Mouse (Mus musculus) E14TG2a.4 (cell line): ENCODE measurements around the gene Gm3285.

Experiments
- H3K27me3 ChIP-seq: 2 replicates; pipeline ENCODE4 v1.6.1; 2014; ENCODE audit warnings: low read length, control low read depth; ENCODE audit not compliant: insufficient read depth
- H3K36me3 ChIP-seq: 2 replicates; pipeline ENCODE4 v1.6.1; 2014; ENCODE audit warnings: low read length, control low read depth; ENCODE audit not compliant: insufficient read depth
- H3K4me1 ChIP-seq: replicated peaks from 2 replicates; pipeline ENCODE4 v1.6.1; 2014; ENCODE audit warnings: low read depth, low read length, control low read depth
- H3K4me3 ChIP-seq: replicated peaks from 2 replicates; pipeline ENCODE4 v1.5.1; 2014; ENCODE audit warnings: mild to moderate bottlenecking, low read length
- H3K9me3 ChIP-seq: 2 replicates; pipeline ENCODE4 v1.6.1; 2014; ENCODE audit warnings: low read length, control low read depth
- CTCF ChIP-seq: conservative IDR thresholded peaks from 2 replicates; pipeline ENCODE4 v1.5.1; 2014; ENCODE audit warnings: low read length
- NANOG ChIP-seq: IDR thresholded peaks from 2 replicates; pipeline ENCODE4 v1.6.1; 2014; ENCODE audit warnings: borderline replicate concordance, low read length, mixed read lengths
- POU5F1 ChIP-seq: IDR thresholded peaks from 2 replicates; pipeline ENCODE4 v1.6.1; 2014; ENCODE audit warnings: low read length, borderline replicate concordance

Gm3285 gene

DNA sequence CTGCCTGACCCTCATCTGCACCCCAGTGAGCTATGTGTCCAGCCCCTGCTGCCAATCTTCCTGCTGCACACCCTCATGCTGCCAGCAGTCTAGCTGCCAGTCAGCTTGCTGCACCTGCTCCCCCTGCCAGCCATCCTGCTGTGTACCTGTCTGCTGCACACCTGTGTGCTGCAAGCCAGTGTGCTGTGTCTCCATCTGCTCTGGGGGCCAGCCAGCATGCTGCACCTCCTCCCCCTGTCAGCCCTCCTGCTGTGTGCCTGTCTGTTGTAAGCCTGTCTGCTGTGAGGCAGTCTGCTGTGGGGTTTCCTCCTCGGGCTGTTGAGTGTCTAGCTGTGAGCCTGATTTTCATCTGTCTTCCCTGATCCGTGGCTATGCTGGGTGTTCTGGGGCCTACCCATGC is 14.8 kb upstream of the Gm3285 start:
- TF ChIP-seq NANOG: no peak
- no peak for TF ChIP-seq CTCF
- no peak for TF ChIP-seq POU5F1
- peaks cover 19% of the 10 kb centered on the region for H3K9me3 ChIP-seq
- no peaks in the 10 kb centered on the region for H3K27me3 ChIP-seq
- H3K36me3 ChIP-seq: no peaks in the 10 kb centered on the region
- no peak overlapping the region for H3K4me3 ChIP-seq
- H3K4me1 ChIP-seq: peaks cover 6% of the 10 kb centered on the region

- Histone ChIP-seq H3K4me3 (no peak overlapping the region), H3K27me3 (no peaks in the 10 kb centered on the region), H3K9me3 (peaks cover 19% of the 10 kb centered on the region), H3K4me1 (peaks cover 10% of the 10 kb centered on the region), H3K36me3 (no peaks in the 10 kb centered on the region)
- no peak for TF ChIP-seq NANOG
- TF ChIP-seq CTCF: no peak
Measured at GRCm38 (mm10) chr10:77847538-77847937, 14.2 kb upstream of the Gm3285 start.

DNA sequence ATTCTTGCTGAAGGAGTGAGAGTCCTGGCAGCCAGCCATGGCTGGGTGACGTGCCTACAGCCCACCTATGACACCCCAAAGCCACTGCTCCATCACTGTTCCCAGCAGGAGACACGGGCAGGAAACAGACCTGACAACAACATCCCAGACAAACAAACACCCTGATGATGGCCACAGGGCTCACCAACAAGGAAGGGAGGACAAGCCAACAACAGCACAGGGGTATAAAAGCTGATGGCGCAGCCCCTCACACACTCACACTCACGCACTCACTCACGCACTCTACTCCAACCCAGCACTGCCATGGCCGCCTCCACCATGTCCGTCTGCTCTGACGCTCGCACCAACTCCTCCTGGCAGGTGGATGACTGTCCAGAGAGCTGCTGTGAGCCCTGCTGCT is 9.2 kb upstream of the Gm3285 start, which contains the start of gene Gm10318:
Gene Gm10318 (plus strand): TSS at position 301 of the 400 bp plus-strand sequence.
- Histone ChIP-seq H3K4me3 (peak within 1 kb of the TSS; percentile 20; the same call in 1 of the 2 replicates), H3K27me3 (no peaks in the 10 kb centered on the region; the same call in none of the 2 replicates), H3K4me1 (peaks cover 16% of the 10 kb centered on the region), H3K9me3 (peaks cover 5% of the 10 kb centered on the region; the same call in 1 of the 2 replicates), H3K36me3 (no peaks in the 10 kb centered on the region)
- TF ChIP-seq NANOG: no peak
- no peak for TF ChIP-seq POU5F1
- TF ChIP-seq CTCF: no peak

- no peaks in the 10 kb centered on the region for H3K27me3 ChIP-seq
- H3K36me3 ChIP-seq: no peaks in the 10 kb centered on the region
- no peaks in the 10 kb centered on the region; the same call in 1 of the 2 replicates for H3K9me3 ChIP-seq
- peaks cover 14% of the 10 kb centered on the region for H3K4me1 ChIP-seq
- peak overlapping the region; percentile 41; the same call in 1 of the 2 replicates for H3K4me3 ChIP-seq
- TF ChIP-seq CTCF (no peak), NANOG (no peak), POU5F1 (no peak)
Measured at GRCm38 (mm10) chr10:77864067-77864761, 2.4 kb downstream of the Gm3285 start.

DNA sequence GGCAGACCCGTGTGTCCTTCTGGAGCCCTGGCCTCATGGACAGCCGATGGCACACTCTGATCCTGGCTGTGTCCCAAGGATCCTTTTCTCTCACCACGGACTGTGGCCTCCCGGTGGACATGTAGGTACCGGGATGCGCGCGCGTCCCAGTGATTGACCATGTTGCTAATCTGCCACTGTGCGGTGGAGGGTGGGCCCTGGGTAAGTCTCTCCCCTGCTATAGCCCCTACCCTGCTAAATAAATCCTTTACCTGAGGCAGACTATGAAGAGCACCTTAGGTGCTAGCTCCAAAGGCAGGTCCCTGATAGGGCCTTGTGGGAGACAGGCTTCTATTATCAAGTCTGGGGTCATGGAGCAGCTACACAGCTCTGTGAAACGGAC is 3.0 kb downstream of the Gm3285 start:
- H3K36me3 ChIP-seq: no peaks in the 10 kb centered on the region
- no peaks in the 10 kb centered on the region for H3K27me3 ChIP-seq
- H3K4me3 ChIP-seq: peak overlapping the region; percentile 41; the same call in 1 of the 2 replicates
- TF ChIP-seq CTCF (no peak), NANOG (no peak), POU5F1 (no peak)
- H3K4me1 ChIP-seq: peaks cover 14% of the 10 kb centered on the region
- no peaks in the 10 kb centered on the region; the same call in 1 of the 2 replicates for H3K9me3 ChIP-seq

- peaks cover 14% of the 10 kb centered on the region for H3K4me1 ChIP-seq
- H3K36me3 ChIP-seq: no peaks in the 10 kb centered on the region
- no peak for TF ChIP-seq NANOG
- no peak for TF ChIP-seq CTCF
- TF ChIP-seq POU5F1: no peak
- H3K4me3 ChIP-seq: no peak overlapping the region
- H3K27me3 ChIP-seq: no peaks in the 10 kb centered on the region
- peaks cover 5% of the 10 kb centered on the region for H3K9me3 ChIP-seq
Measured at GRCm38 (mm10) chr10:77867546-77867945, 5.8 kb downstream of the Gm3285 start.

DNA sequence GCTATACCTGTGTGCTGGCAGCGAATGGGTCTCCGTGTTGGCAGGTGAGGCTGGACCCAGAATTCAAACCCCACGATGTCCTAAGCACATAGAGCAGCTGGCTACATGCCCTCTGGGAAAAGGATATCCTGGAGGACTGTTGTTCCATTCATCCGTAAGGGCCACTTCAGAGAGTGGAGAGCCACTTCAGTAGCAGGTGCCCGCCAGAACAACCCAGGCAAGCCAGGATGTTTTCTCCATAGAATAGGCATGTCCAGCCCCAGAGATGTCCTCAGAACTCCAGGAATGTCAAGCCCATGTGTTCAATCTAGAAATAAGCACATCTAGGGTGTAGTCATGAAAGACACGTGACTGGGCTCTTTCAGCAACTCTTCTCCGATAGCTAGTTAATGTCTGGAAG is 7.9 kb downstream of the Gm3285 start:
- Histone ChIP-seq H3K36me3 (no peaks in the 10 kb centered on the region), H3K9me3 (peaks cover 5% of the 10 kb centered on the region), H3K4me1 (peaks cover 12% of the 10 kb centered on the region), H3K27me3 (no peaks in the 10 kb centered on the region), H3K4me3 (no peak overlapping the region)
- no peak for TF ChIP-seq CTCF

DNA sequence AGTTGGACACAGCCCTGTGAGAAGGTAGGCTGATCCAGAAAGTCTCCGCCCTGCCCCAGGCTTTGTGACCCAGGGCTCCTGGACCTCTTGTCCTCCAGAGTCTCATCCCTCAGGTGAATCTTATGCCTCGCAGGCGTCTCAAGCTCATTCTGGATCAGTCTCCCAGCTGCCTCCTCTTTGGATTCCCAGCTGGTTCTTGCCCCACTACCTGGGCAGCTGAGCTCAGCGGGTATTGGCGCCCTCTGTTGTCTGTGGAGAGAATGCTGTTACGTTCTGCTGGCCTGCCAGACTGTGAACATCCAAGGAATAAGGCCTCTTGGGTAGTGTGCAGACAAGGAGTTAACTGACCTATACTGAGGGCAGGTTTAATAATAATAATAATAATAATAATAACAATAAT is 17.2 kb downstream of the Gm3285 start:
- 0 out of 2 replicates have a peak, but pooled peaks cover 6% of the 10 kb centered on the region for H3K4me1 ChIP-seq
- no peaks in the 10 kb centered on the region for H3K9me3 ChIP-seq
- TF ChIP-seq POU5F1: no peak
- no peak for TF ChIP-seq NANOG
- peak; percentile 44 for TF ChIP-seq CTCF
- no peaks in the 10 kb centered on the region for H3K27me3 ChIP-seq
- H3K4me3 ChIP-seq: no peak overlapping the region
- no peaks in the 10 kb centered on the region for H3K36me3 ChIP-seq

DNA sequence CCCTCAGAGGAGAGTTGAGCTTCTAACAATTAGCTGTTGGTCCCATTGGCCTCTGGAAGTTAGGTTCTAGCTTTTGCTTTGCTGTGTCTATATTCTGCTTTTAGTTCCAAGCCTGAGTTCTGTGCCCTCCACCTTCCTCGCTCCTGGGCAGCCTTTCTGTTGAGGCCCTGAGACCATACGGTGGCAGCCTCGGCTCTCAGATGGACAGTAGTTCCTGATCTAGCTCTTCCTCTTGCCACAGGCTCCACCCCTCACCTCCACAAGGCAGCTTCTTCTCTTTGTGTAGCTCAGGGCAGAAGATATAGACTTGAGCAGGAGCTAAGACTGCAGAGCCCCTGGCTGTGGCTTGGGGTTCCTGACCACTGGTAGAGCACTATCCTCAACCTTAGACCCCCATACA is 18.5 kb downstream of the Gm3285 start:
- Histone ChIP-seq H3K27me3 (no peaks in the 10 kb centered on the region), H3K9me3 (no peaks in the 10 kb centered on the region), H3K4me3 (no peak overlapping the region), H3K36me3 (no peaks in the 10 kb centered on the region), H3K4me1 (0 out of 2 replicates have a peak, but pooled peaks cover 6% of the 10 kb centered on the region)
- TF ChIP-seq CTCF (no peak), POU5F1 (no peak), NANOG (no peak)
